Mouse (Mus musculus): ENCODE data around the gene Phactr3.
"Not testable (repeated sequence)": the region's sequence is repeated elsewhere in the genome, so short reads cannot be mapped to it uniquely, and the experiment has no call there.

The Phactr3 gene

GRCm38 (mm10) chr2:178118801-178119560, at the start of gene Phactr3:
TSS of gene Phactr3 (plus strand) at chr2:178118975.
- DNase-seq (ENCODE audit: low read depth, low spot score): no peak

GRCm38 (mm10) chr2:178078166-178078717, 40.5 kb upstream of the Phactr3 start, which contains the start of gene Zfp931:
TSS of gene Zfp931 (minus strand) at chr2:178078476.
- not testable (repeated sequence) for DNase-seq (ENCODE audit: low read depth, low spot score)

DNA sequence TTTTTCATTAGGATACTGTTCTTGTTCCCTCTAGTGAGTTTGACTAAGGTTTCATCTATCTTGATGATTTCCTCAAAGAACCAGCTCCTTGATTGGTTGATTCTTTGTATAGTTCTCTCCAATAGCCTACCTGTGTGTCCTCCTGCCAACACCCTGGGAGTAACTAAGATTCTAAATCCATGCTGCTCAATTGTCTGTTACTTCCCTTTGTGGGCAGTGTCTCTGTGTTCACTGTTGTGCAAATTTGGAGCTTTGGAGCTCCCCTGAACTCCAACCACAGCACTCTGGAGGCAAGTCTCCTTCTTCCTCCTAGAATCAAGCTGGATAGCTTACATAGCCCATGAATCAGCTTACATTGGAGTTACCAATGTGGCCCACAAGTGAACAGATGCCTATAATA, 29.2 kb upstream of the Phactr3 start:
- no peak for DNase-seq (ENCODE audit: low read depth, low spot score)

DNA sequence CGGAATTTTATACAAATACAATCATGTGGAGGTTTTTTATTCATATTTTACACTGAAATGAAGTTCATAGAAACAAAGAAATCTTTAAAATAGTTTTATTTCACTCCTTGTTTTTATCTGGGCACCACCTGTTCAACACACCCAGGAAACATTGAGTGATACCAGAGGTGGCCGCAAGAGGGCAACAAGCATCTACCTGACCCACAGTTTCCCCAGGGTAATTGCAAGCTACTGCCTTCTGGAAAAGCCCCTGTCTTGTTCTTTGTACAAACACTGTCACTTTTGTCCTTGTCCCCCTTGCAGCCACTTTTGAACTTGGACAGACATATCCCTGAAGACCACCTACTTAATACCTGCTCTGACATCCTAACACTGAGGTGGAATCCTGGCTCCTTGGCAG, 20.8 kb upstream of the Phactr3 start:
- DNase-seq (ENCODE audit: low read depth, low spot score): no peak

DNA sequence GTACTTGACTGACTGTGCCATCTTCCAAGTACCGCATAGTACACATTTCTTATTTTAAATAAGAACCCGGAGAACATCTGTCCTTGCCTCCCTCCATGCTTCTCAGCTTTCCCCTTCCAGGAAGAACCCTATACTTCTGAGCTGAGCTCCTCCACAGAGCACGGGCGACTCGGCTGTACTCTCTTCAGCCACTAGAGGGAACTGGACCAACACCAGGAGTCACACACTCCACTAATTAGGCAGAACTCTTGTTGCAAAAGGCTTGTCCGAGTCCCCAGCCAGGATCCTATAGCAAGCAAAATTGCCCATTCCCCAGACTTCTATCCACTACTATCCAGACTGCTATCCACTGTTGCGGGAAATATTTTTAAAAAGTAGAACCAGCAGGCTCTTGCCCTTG, 16.8 kb upstream of the Phactr3 start:
- no peak for DNase-seq (ENCODE audit: low read depth, low spot score)

GRCm38 (mm10) chr2:178117946-178118345, 829 bp upstream of the Phactr3 start:
- DNase-seq (ENCODE audit: low read depth, low spot score): peak; percentile 54

DNA sequence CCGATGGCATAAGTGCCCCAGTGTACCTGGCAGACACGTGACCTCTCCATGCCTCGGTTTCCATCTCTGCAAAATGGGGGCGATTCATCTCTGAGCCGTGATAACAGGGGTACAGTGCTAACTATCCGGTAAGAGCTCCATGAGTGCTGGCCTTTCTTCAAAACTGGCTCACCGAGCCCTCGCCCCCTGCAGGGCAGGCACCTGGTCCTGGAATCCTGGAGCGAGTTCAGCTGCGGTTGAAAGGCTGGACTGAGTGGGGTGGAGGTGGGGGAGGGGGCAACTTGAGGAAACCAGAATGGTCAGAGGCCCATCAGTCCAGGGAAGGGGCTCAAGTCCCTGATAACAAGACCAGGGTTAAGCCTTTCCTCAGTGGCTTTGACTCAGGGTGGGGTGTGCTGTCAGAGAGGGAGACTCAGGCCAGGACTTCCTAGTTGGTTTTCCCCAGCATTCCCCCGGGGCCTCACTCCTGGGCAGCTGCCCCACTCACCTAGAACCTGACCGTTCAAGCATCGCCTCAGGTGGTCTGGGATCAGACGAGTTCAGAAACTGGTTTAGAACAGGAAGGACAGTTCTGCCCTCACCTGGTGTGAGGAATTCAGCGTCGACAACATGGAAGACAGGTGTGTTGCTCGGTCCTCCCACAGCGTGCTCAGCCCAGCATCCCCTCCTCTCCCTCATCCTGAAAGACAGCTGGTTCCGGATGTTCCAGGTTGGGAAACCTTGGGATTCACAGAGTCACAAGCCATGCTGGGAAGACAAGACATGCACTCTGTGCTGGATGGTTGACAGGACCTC, 983 bp downstream of the Phactr3 start:
- no peak for DNase-seq (ENCODE audit: low read depth, low spot score)

GRCm38 (mm10) chr2:178120356-178120645, 1.5 kb downstream of the Phactr3 start:
- no peak for DNase-seq (ENCODE audit: low read depth, low spot score)

- no peak for DNase-seq (ENCODE audit: low read depth, low spot score)
Observed at GRCm38 (mm10) chr2:178120651-178121374, 2.0 kb downstream of the Phactr3 start.

DNA sequence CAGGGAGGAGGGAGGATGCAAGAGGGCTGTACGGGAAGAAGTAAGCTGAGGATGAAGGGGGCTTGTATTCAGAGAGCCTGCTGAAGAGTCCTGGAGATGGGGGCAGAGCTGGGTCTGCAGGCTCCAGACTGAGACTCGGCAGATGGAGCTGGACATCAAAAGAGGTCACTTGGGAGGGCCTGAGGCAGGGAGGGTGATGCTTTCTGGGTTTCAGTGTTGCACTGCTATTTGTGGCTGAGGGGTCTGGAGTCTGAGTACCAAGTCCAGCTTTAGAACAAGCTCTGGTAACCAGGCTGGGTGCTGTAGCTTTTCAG, 2.6 kb downstream of the Phactr3 start:
- no peak for DNase-seq (ENCODE audit: low read depth, low spot score)

DNA sequence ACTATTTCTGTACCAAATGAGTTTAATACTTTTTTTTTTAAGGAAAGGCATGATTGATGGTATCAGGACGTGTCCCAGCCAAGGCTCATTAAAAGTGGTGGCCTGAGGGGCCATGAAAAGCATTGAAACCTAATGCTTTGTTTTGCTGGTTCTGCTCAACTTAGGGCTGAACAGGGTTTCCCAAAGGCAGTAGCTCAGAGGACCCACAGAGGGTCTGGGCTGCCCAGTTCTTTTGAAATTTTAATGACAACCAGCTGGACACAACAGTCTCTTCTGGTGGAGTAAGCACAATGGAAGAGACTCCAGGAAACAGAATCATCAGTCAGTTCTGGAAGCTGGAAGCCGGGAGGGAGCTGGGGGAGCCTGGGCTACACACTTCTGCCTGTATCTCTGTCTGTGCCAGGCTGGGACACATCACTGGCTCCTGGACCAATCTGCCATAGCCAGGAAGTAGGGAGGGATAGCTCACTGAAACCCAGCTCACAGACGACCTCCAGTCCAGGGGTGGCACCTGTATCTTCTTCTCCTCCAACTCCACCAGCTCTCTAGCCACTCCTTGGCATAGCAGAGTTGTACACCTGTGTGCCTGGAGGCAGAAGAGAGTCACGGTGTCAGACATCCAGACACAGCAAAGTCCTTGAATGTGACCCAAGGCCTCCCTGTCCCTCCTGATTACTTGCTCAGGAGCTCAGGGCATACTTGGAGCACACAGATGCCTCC, 3.3 kb downstream of the Phactr3 start:
- DNase-seq (ENCODE audit: low read depth, low spot score): no peak

DNA sequence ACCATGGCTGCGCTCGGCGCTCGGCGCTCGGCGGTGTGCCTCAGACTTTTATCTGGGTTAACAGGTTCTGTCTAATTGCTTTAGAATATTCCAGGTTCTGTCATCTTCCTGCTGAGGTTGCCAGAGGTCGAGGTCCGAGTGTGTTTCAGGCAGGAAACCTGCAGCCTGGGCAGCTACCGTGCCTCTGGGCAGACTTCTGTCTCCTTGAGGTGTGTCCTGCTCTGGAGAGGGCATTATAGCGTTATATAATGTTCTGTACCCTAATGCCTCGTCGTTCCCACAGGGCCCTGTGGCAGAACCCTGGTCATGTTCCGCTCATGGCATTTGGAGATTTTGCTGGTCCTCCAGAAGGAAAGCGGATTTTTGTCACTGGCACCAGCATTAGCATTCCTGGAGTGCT, 4.7 kb downstream of the Phactr3 start:
- DNase-seq (ENCODE audit: low read depth, low spot score): no peak

GRCm38 (mm10) chr2:178125427-178125826, 6.7 kb downstream of the Phactr3 start:
- no peak for DNase-seq (ENCODE audit: low read depth, low spot score)

DNA sequence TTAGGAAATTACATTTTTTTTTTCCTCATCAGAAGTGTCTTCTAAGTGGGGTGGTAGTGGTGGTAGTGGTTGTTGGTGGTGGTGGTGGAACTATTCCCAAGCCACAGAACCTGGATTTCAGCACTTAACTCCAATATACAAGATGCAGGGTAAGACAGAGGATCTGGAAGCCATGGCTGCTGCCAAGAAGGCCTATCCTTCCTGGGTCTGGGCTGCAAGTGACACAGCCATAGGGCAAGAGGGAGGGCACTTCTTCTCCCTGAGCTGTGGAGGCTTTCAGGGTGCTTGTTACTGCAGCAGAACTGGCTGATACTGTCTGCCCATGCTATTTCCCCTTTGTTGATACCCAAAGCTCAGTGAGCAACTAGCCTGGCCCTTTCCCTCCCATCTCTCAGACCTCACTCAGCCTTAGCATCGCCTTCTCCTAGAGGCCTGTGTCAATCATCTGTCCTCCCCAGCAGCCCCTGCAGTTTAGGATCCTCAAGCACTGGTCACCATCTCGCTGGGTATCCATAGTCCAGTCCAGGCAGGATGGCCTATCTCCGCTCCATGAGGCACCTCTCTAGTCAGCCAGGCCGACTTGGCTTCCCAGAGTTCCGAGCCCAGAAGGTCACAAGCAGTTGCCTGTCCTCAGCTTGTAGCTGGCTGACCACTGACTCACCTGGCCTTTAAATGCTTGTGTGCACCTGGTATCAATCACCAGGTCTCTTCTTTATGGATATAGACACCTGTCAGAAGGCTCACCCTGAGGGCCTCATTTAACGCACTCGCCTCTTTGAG, 7.5 kb downstream of the Phactr3 start:
- DNase-seq (ENCODE audit: low read depth, low spot score): no peak

DNA sequence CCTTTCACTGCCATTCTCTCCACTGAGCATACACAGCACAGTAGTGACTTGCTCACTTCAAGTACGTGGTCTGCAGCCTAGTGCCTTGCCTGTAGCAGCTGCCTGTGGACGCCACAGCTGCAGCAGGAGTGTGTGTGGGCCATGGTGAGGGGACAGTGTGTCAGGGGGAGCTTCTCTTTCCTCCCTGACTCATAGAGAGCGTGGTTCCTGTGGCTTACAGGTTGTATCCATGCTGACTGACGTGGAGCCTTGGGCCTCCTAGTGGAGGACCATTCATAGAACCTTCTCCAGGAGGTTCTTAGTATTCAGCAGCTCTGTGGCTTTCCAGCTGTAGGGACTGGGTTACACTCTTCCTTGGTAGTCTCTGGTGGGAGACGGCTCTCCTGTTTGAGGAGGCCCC, 9.8 kb downstream of the Phactr3 start:
- no peak for DNase-seq (ENCODE audit: low read depth, low spot score)

GRCm38 (mm10) chr2:178129161-178129560, 10.4 kb downstream of the Phactr3 start:
- DNase-seq (ENCODE audit: low read depth, low spot score): no peak

DNA sequence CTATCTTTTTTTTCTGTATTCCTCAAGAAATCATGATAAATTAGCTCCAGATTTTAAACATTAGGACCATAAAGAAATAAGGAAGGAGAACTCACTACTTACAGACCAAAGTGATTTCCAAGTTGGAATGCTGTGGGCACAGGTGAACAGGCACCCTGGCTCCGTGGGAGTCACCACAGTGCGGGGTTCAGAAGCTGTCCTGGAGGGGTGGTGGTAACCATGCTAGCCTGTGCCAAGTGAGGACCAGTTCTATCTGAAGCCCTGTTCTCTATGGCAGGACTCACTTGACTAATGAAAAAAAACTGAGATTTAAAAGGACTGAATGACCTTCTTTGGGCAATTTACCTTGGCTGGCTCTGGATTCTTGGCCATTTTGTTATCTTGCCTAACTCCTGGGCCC, 10.9 kb downstream of the Phactr3 start:
- DNase-seq (ENCODE audit: low read depth, low spot score): no peak

DNA sequence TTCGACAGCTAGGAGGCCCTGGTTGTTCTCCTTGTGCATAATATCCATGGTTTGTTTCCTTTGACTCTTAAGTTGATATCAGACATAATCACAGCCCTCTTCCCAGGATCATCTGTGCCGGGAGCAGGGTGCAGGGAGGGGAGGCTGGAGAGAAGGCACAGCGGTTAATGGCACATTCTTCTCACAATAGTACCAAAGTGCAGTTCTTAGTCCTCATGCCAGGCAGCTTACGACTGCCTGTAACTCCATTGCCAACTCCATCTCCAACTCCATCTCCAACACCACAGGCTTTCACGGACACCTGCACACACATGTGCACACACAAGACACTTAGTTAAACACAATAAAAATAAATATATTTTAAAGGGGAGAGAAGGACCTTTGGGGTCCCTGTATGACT, 11.8 kb downstream of the Phactr3 start:
- no peak for DNase-seq (ENCODE audit: low read depth, low spot score)

- DNase-seq (ENCODE audit: low read depth, low spot score): no peak
Observed at GRCm38 (mm10) chr2:178131011-178131410, 12.2 kb downstream of the Phactr3 start.

GRCm38 (mm10) chr2:178131606-178132365, 13.0 kb downstream of the Phactr3 start:
- DNase-seq (ENCODE audit: low read depth, low spot score): no peak
